Mouse (Mus musculus) thymus, adult 2 months (tissue): ENCODE data around the gene Trpv1.

Experiments
- CTCF ChIP-seq: fragments of 200-500 bp; IDR thresholded peaks from 2 replicates; pipeline ENCODE4 v1.5.1; 2012; ENCODE audit warnings: mild to moderate bottlenecking, control low read depth, low read length, moderate library complexity, borderline replicate concordance; ENCODE audit not compliant: control insufficient read depth, poor library complexity, insufficient read depth; ENCODE audit errors: extremely low read depth
- POLR2A ChIP-seq: fragments of 200-500 bp; IDR thresholded peaks from 2 replicates; pipeline ENCODE4 v1.6.1; 2012; ENCODE audit warnings: mild to moderate bottlenecking, low read length, control low read depth, moderate library complexity; ENCODE audit not compliant: control insufficient read depth, poor library complexity, insufficient read depth; ENCODE audit errors: extremely low read depth

- TF ChIP-seq CTCF (no peak), POLR2A (no peak)
Observed at GRCm38 (mm10) chr11:73228881-73229280, 5.2 kb upstream of the Trpv1 start.
